Mouse (Mus musculus): ENCODE measurements around the gene Zfp988.
"Not testable (repeated sequence)": the region's sequence is repeated elsewhere in the genome, so short reads cannot be mapped to it uniquely, and the experiment has no call there.

Gene Zfp988

DNA sequence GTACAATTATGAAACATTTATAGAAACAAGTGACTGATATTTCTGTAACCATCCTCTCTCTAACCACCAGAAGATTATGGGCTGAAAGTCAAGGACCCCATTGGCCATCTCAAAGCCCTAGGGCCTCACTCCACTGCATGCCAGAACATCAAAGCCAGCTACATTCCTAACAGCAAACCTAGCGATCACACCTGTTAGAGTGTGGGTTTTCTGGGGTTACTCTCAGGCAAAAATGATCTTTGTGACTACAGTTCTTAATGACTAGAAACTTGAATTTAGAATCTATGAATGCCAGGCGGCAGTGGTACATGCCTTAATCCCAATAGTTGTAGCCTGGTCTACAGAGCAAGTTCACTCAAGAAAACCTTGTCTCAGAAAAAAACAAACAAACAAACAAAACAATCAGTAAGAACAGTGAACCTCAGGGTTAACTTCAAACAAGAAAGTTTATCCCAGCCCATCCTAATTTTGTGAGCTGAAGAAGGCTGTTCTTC, 39.6 kb downstream of the Zfp988 start:
- not testable (repeated sequence) for DNase-seq

GRCm38 (mm10) chr4:147346361-147347035, 41.0 kb downstream of the Zfp988 start:
- not testable (repeated sequence) for DNase-seq

DNA sequence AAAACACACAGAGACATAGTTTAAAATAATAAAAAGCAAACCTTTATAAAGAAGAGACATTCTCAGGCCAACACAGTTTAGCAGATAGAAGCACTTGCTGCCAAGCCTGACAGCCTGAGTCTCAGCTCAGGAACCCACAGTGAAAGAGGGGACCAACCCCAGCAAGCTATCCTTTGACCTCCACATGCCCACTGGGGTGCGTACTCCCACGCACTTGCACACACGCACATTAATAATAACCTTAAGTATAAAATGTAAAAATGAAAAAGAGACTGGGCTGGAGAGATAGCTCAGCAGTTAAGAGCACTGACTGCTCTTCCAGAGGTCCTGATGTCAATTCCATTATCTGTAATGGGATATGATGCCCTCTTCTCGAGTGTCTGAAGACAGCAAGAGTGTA, 41.8 kb downstream of the Zfp988 start:
- not testable (repeated sequence) for DNase-seq

DNA sequence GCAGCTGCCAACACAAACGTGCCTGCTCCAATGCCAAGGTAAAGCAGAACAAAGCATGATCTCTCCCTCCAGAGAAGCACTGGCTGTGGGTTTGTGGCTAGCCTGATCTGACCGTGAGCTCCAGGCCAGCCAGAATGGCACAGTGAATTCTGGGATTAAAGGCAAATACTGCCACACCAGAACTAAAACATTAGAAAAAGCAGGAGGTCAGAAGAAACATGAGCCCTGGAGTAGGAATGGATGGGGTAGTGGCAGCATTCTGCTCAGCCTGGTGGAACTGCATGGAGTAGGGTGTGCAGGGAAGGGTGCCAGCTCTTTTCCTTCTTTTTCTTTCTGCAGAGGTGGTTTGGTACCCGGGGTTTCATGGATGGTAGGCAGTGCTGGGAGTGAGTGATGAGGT, 42.4 kb downstream of the Zfp988 start:
- not testable (repeated sequence) for DNase-seq

GRCm38 (mm10) chr4:147348401-147348800, 42.9 kb downstream of the Zfp988 start:
- not testable (repeated sequence) for DNase-seq

GRCm38 (mm10) chr4:147348906-147349686, 43.6 kb downstream of the Zfp988 start:
- not testable (repeated sequence) for DNase-seq

- not testable (repeated sequence) for DNase-seq
These were observed 44.4 kb downstream of the Zfp988 start for GRCm38 (mm10) chr4:147349687-147350415.

- DNase-seq, result not testable (repeated sequence)
These were observed 45.1 kb downstream of the Zfp988 start for GRCm38 (mm10) chr4:147350541-147350940.

GRCm38 (mm10) chr4:147351376-147351980, 46.0 kb downstream of the Zfp988 start:
- not testable (repeated sequence) for DNase-seq

DNA sequence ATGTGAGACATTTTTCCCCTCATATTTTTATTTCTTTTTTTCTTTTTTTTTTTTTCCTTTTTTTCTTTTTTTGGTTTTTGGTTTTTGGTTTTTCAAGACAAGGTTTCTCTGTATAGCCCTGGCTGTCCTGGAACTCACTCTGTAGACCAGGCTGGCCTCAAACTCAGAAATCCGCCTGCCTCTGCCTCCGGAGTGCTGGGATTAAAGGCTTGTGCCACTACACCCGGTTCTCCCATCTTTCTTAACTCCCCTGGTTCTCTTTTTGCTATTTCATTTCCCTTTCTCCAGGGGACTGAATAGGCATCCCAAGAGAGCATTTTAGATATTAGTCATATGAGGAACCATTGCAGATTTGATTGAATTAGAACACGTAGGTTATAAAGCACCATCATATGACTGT, 48.2 kb downstream of the Zfp988 start:
- not testable (repeated sequence) for DNase-seq

DNA sequence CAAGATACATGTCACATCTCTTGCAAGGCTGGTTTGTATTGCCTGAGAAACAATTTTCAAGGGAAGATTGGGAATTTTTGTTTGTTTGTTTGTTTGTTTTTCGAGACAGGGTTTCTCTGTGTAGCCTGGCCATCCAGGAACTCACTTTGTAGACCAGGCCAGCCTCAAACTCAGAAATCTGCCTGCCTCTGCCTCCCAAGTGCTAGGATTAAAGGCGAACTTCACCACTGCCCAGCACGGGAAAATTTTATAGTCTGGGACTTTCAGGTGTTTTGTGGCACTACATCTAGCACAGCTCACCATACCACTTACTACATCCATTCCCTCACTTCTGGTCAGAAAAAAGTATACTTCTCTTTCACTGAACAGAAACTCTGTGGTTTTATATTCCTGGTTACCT, 50.6 kb downstream of the Zfp988 start:
- DNase-seq, result not testable (repeated sequence)

- DNase-seq, result not testable (repeated sequence)
These were observed 51.7 kb downstream of the Zfp988 start for GRCm38 (mm10) chr4:147357195-147357594.

DNA sequence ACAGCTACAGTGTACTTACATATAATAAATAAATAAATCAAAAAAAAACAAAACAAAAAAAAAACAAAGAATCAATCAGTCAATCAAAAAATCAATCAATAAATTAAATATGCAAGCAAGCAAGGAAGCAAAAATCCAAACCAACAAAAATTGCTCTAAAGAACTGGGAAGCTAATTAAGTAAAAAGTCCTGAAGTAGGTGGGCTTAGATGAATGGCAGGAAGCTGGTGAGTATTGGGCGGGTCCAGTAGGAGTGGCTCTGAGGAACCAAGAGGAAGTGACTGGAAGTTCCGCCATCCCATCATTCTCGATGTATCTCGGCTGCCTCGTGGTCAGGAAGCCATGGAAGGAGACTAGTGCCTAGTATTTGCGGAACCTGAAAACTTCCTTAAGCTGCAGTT, 55.5 kb downstream of the Zfp988 start, which contains the start of gene Zfp978:
TSS of gene Zfp978 (plus strand) at position 301 of the 400 bp plus-strand sequence.
- DNase-seq, result not testable (repeated sequence)

- DNase-seq, result not testable (repeated sequence)
These were observed 56.4 kb downstream of the Zfp988 start for GRCm38 (mm10) chr4:147361872-147362271.

DNA sequence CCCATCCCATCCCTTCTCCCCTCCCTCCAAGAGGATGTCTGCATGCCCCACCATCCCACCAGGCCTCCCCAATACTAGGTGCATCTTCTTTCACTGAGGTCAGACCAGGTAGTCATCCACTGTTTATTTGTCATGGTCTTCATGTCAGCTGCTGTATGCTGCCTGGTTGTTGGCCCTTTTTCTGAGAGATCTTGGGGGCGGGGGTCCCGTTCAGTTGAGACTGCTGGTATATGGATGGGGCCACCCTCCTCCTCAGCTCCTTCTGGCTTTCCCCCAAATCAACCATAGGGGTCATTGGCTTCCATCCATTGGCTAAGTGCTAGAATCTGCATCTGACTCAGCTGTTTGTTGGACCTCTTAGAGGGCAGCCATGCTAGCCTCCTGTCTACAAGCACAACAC, 64.1 kb downstream of the Zfp988 start:
- DNase-seq, result not testable (repeated sequence)

- DNase-seq, result not testable (repeated sequence)
These were observed 77.7 kb downstream of the Zfp988 start for GRCm38 (mm10) chr4:147383199-147383598.

Data from cerebellum, adult 9-10 months (tissue).